Mouse (Mus musculus) urinary bladder, postnatal 4 days (tissue): ENCODE measurements at regions not wholly inside any gene's neighbourhood (a gene's known extent, or its start where the extent isn't known, plus 50 kb on each side); places are given as distances from the start of the nearest gene placed in this dataset.

Experiments used
- DNase-seq, 2 experiments: peaks; one replicate each; pipeline ENCODE4 v3.0.0; 2021 to 2022; ENCODE audit warnings: low spot score in 2 of 2

GRCm38 (mm10) chr8:89279142-89279541 lies 235.2 kb upstream of the Sall1 start:
- DNase-seq, result no peak

GRCm38 (mm10) chr8:89273276-89273675 lies 229.3 kb upstream of the Sall1 start:
- DNase-seq, result no peak

- no peak for DNase-seq
These were observed 228.4 kb upstream of the Sall1 start for GRCm38 (mm10) chr8:89272381-89272815.

GRCm38 (mm10) chr8:89271381-89272355 lies 227.7 kb upstream of the Sall1 start:
- no peak for DNase-seq

GRCm38 (mm10) chr8:89270001-89270400 lies 226.0 kb upstream of the Sall1 start:
- DNase-seq, result no peak

GRCm38 (mm10) chr8:89261163-89261812 lies 217.3 kb upstream of the Sall1 start:
- no peak for DNase-seq

- no peak for DNase-seq
These were observed 215.9 kb upstream of the Sall1 start for GRCm38 (mm10) chr8:89259881-89260280.

GRCm38 (mm10) chr8:89246342-89246741 lies 202.4 kb upstream of the Sall1 start:
- DNase-seq, result no peak

GRCm38 (mm10) chr8:89245131-89245751 lies 201.3 kb upstream of the Sall1 start:
- no peak for DNase-seq

GRCm38 (mm10) chr8:89241686-89242085 lies 197.7 kb upstream of the Sall1 start:
- DNase-seq, result no peak

- no peak for DNase-seq
These were observed 195.7 kb upstream of the Sall1 start for GRCm38 (mm10) chr8:89239626-89240025.

- DNase-seq, result no peak
These were observed 190.1 kb upstream of the Sall1 start for GRCm38 (mm10) chr8:89234041-89234440.

- no peak for DNase-seq
These were observed 188.4 kb upstream of the Sall1 start for GRCm38 (mm10) chr8:89232318-89232717.

- DNase-seq, result no peak
These were observed 185.2 kb upstream of the Sall1 start for GRCm38 (mm10) chr8:89229144-89229543.

GRCm38 (mm10) chr8:89220870-89221269 lies 176.9 kb upstream of the Sall1 start:
- no peak for DNase-seq

GRCm38 (mm10) chr8:89220381-89220780 lies 176.4 kb upstream of the Sall1 start:
- DNase-seq, result no peak

GRCm38 (mm10) chr8:89219156-89219555 lies 175.2 kb upstream of the Sall1 start:
- DNase-seq, result no peak

GRCm38 (mm10) chr8:89217689-89218088 lies 173.7 kb upstream of the Sall1 start:
- no peak for DNase-seq

- DNase-seq, result no peak
These were observed 168.0 kb upstream of the Sall1 start for GRCm38 (mm10) chr8:89211931-89212330.

- no peak for DNase-seq
These were observed 166.7 kb upstream of the Sall1 start for GRCm38 (mm10) chr8:89210684-89211083.

GRCm38 (mm10) chr8:89207891-89208290 lies 163.9 kb upstream of the Sall1 start:
- DNase-seq, result no peak

GRCm38 (mm10) chr8:89202484-89203096 lies 158.6 kb upstream of the Sall1 start:
- DNase-seq, result no peak
